Mouse (Mus musculus): ENCODE measurements around the gene Gm21936. TPM values are rescaled to one million over a fixed set of nuclear protein-coding genes. Genes with fewer than 3 reads are reported as not detected.
"Not testable (repeated sequence)": the region's sequence is repeated elsewhere in the genome, so short reads cannot be mapped to it uniquely, and the experiment has no call there.

Gene Gm21936
- not detected for total RNA-seq (2021)

GRCm38 (mm10) chr12:87795212-87795611 is at the start of gene Gm21936:
Gm21936 (plus strand) TSS chr12:87795512.
- DNase-seq, result not testable (repeated sequence)

DNA sequence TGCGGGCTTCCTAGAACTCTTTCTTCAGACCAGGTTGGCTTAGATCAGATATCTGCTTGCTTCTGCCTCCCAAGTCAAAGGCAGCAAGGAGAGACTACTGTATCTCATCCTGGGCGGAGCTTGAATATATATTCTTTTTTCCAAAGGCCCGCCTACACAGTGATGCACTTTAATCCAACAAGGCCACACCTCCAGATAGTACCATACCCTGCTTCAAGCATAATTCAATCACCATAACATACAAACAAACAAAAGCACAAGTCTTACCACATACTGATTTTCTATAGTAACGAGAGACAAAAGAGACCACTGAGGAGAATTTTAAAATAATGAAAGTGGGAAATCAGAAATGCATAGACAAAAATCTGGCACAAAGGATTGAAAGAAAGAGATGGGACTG is 19.7 kb upstream of the Gm21936 start, which contains the start of gene Gm21319:
TSS of gene Gm21319 (minus strand) at position 101 of the 400 bp plus-strand sequence.
- DNase-seq, result not testable (repeated sequence)

DNA sequence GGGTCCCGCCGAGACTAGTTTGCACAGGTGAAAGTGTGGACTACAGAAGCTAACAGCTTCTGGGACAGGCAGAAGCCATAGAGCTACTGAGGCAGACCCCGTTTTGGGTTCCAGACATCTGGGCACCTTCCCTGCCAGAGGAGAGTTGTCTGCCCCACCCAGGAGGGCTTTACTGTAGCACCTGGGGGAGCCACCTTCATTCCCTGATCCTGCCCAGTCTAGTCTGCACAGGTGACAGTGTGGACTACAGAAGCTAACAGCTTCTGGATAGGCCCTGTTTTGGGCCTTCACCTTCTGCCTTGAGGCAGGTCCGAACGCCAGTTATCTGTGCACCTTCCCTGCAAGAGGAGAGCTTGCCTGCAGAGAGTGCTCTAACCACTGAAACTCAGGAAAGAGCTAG is 2.7 kb downstream of the Gm21936 start:
- not testable (repeated sequence) for DNase-seq

DNA sequence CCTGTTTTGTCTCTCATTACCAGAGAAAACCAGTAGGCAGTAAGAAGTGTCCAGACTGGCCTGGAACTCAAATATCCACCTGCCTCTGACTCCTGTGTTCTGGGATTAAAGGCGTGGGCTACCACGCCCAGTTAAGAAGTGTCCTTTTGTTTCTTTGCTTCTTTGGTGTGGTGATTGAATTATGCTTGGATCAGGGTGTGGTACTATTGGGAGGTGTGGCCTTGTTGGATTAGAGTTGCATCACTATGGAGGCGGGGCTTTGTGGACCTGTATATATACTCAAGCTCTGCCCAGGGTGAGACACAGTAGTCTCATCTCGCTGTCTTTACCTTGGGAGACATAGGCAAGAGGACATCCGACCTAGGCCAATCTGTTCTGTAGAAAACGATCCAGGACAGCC is 21.0 kb downstream of the Gm21936 start, which contains the start of gene BB287469:
TSS of gene BB287469 (plus strand) at position 301 of the 400 bp plus-strand sequence.
- DNase-seq, result not testable (repeated sequence)

- DNase-seq, result not testable (repeated sequence)
Measured at GRCm38 (mm10) chr12:87842239-87842638, 46.9 kb downstream of the Gm21936 start, which contains the start of gene Gm2001. Gm2001 (minus strand) TSS chr12:87842339.

Other genes starting within 250 kb of the Gm21936 start
- not detected for gene Oog1, start 192.8 kb upstream of the Gm21936 start, total RNA-seq (2021)
- gene Gm4027, start 176.6 kb upstream of the Gm21936 start, total RNA-seq (2021), result not detected
- not detected for gene Gm16381, start 150.9 kb upstream of the Gm21936 start, total RNA-seq (2021)
- not detected for gene Gm21319, start 19.8 kb upstream of the Gm21936 start, total RNA-seq (2021)
- gene BB287469, start 21.1 kb downstream of the Gm21936 start, total RNA-seq (2021), result not detected
- not detected for gene Gm2001, start 46.8 kb downstream of the Gm21936 start, total RNA-seq (2021)
- not detected for gene Gm2016, start 78.6 kb downstream of the Gm21936 start, total RNA-seq (2021)
- not detected for gene Gm2022, start 99.9 kb downstream of the Gm21936 start, total RNA-seq (2021)
- gene Gm2035, start 124.3 kb downstream of the Gm21936 start, total RNA-seq (2021), result not detected
- gene Gm2042, start 158.6 kb downstream of the Gm21936 start, total RNA-seq (2021), result not detected
- not detected for gene Gm2075, start 216.3 kb downstream of the Gm21936 start, total RNA-seq (2021)
- not detected for gene Gm6803, start 223.3 kb downstream of the Gm21936 start, total RNA-seq (2021)
- not detected for gene Gm2056, start 231.5 kb downstream of the Gm21936 start, total RNA-seq (2021)

All from layer of hippocampus, postnatal 36 days (tissue).